Mouse (Mus musculus) megakaryocyte, embryonic 14.5 days (primary cell): ENCODE measurements around the gene Ifne.

Source experiments
- FLI1 ChIP-seq: IDR thresholded peaks from 2 replicates; pipeline ENCODE4 v1.6.1; 2012; ENCODE audit warnings: low read length, inconsistent platforms, mixed read lengths
- GATA1 ChIP-seq: IDR thresholded peaks from 3 replicates; pipeline ENCODE4 v1.6.1; 2012; ENCODE audit warnings: mixed read lengths, low read length, inconsistent platforms, borderline replicate concordance

- TF ChIP-seq GATA1 (no peak), FLI1 (no peak)
These were observed 48.5 kb upstream of the Ifne start for GRCm38 (mm10) chr4:88928341-88929102.
